Mouse (Mus musculus): ENCODE data around the gene Prpf40a.

Gene Prpf40a

GRCm38 (mm10) chr2:53190684-53191511, at the start of gene Prpf40a:
Prpf40a (minus strand) TSS chr2:53191284.
- peak; percentile 100 for DNase-seq

GRCm38 (mm10) chr2:53222242-53222641, 31.2 kb upstream of the Prpf40a start:
- peak in 1 of 2 experiments; percentile 4 for DNase-seq

- DNase-seq, result no peak
These were observed 22.4 kb upstream of the Prpf40a start for GRCm38 (mm10) chr2:53213493-53213892.

- no peak for DNase-seq
These were observed 15.7 kb upstream of the Prpf40a start for GRCm38 (mm10) chr2:53206749-53207148.

GRCm38 (mm10) chr2:53204373-53205274, 13.5 kb upstream of the Prpf40a start:
- DNase-seq, result no peak

GRCm38 (mm10) chr2:53200164-53200885, 9.2 kb upstream of the Prpf40a start:
- DNase-seq, result no peak

- no peak for DNase-seq
These were observed 8.1 kb upstream of the Prpf40a start for GRCm38 (mm10) chr2:53199203-53199602.

GRCm38 (mm10) chr2:53196431-53196830, 5.3 kb upstream of the Prpf40a start:
- no peak for DNase-seq

- DNase-seq, result no peak
These were observed 1.3 kb upstream of the Prpf40a start for GRCm38 (mm10) chr2:53192386-53192785.

GRCm38 (mm10) chr2:53191523-53192220, 588 bp upstream of the Prpf40a start, which contains the start of gene Arl6ip6:
Arl6ip6 (plus strand) TSS chr2:53191726.
- peak; percentile 99 for DNase-seq

- DNase-seq, result peak; percentile 31 to 58
These were observed 1.3 kb downstream of the Prpf40a start for GRCm38 (mm10) chr2:53189811-53190210.

- no peak for DNase-seq
These were observed 11.2 kb downstream of the Prpf40a start for GRCm38 (mm10) chr2:53179876-53180275.

- DNase-seq, result no peak
These were observed 12.1 kb downstream of the Prpf40a start for GRCm38 (mm10) chr2:53178966-53179365.

- DNase-seq, result no peak
These were observed 17.1 kb downstream of the Prpf40a start for GRCm38 (mm10) chr2:53173966-53174365.

GRCm38 (mm10) chr2:53146852-53147251, 44.2 kb downstream of the Prpf40a start:
- no peak for DNase-seq

- DNase-seq, result peak; percentile 70 to 71
These were observed 59.5 kb downstream of the Prpf40a start for GRCm38 (mm10) chr2:53131567-53131966.

- no peak for DNase-seq
These were observed 62.0 kb downstream of the Prpf40a start for GRCm38 (mm10) chr2:53129070-53129469.

- DNase-seq, result peak in 1 of 2 experiments; percentile 30
These were observed 65.1 kb downstream of the Prpf40a start for GRCm38 (mm10) chr2:53125998-53126397.

GRCm38 (mm10) chr2:53121797-53122196, 69.3 kb downstream of the Prpf40a start:
- DNase-seq, result peak; percentile 70 to 74

GRCm38 (mm10) chr2:53108547-53108946, 82.5 kb downstream of the Prpf40a start:
- no peak for DNase-seq

GRCm38 (mm10) chr2:53106472-53106871, 84.6 kb downstream of the Prpf40a start:
- DNase-seq, result no peak

GRCm38 (mm10) chr2:53106056-53106455, 85.0 kb downstream of the Prpf40a start:
- DNase-seq, result no peak
